Mouse (Mus musculus) liver, postnatal 0 days (tissue): ENCODE measurements around the gene Dpysl5. TPM values are rescaled to one million over a fixed set of nuclear protein-coding genes. Genes with fewer than 3 reads are reported as not detected.
A peak's percentile ranks its signal among the peaks of the same experiment; 100 is the strongest.

Experiments
- ATAC-seq: fragments of 200-750 bp; cut with Nextera tagmentation; 2 replicates; pipeline ENCODE4 v1.8.0; 2017; ENCODE audit warnings: mild to moderate bottlenecking, moderate library complexity
- DNase-seq: peaks from one replicate; pipeline ENCODE4 v3.0.0-alpha.2; 2016
- H3K27ac ChIP-seq: fragments of 300-500 bp; sonication (generic); 2 replicates; pipeline ENCODE4 v1.5.1; 2014; ENCODE audit warnings: antibody characterized with exemption, moderate library complexity, mild to moderate bottlenecking, low read depth
- H3K27me3 ChIP-seq: fragments of 300-500 bp; sonication (generic); 2 replicates; pipeline ENCODE4 v1.6.1; 2014; ENCODE audit warnings: low read length, control low read depth, mixed read lengths; ENCODE audit not compliant: insufficient read depth
- H3K36me3 ChIP-seq: fragments of 300-500 bp; sonication (generic); replicated peaks from 2 replicates; pipeline ENCODE4 v1.6.1; 2014; ENCODE audit warnings: mild to moderate bottlenecking, control low read depth, low read length, moderate library complexity, mixed read lengths; ENCODE audit not compliant: insufficient read depth
- H3K4me1 ChIP-seq: fragments of 300-500 bp; sonication (generic); 2 replicates; pipeline ENCODE4 v1.6.1; 2014; ENCODE audit warnings: antibody characterized with exemption, mild to moderate bottlenecking, control low read depth; ENCODE audit not compliant: insufficient read depth
- H3K4me2 ChIP-seq: fragments of 300-500 bp; sonication (generic); 2 replicates; pipeline ENCODE4 v1.6.1; 2014; ENCODE audit warnings: low read depth, mild to moderate bottlenecking, low read length, moderate library complexity, mixed read lengths
- H3K4me3 ChIP-seq: fragments of 300-500 bp; sonication (generic); 2 replicates; pipeline ENCODE4 v1.5.1; 2014; ENCODE audit warnings: low read depth, low read length
- H3K9ac ChIP-seq: fragments of 300-500 bp; sonication (generic); replicated peaks from 2 replicates; pipeline ENCODE4 v1.6.1; 2014; ENCODE audit warnings: mild to moderate bottlenecking, moderate library complexity
- H3K9me3 ChIP-seq: fragments of 300-500 bp; sonication (generic); 2 replicates; pipeline ENCODE4 v1.6.1; 2016; ENCODE audit warnings: mild to moderate bottlenecking, control low read depth, low read length, mixed read lengths
- CTCF ChIP-seq: sonication (generic); IDR thresholded peaks from 2 replicates; pipeline ENCODE4 v1.5.1; 2016; ENCODE audit warnings: antibody characterized with exemption, low read depth
- EP300 ChIP-seq: IDR thresholded peaks from 2 replicates; pipeline ENCODE4 v1.6.1; 2016; ENCODE audit warnings: antibody characterized with exemption, low read depth, mild to moderate bottlenecking
- WGBS: fragments of 180-500 bp; shearing (Covaris S2); extraction: QIAGEN DNeasy Blood & Tissue Kit; methylation state at CpG from one replicate; pipeline ENCODE4 v1.1.7; 2014; ENCODE audit not compliant: insufficient replicate concordance; 5-methylcytosine and 5-hydroxymethylcytosine counted together
- polyA plus RNA-seq: library from polyadenylated mRNA; unstranded; fragments of >200 nt; fragmentation: Nextera tagmentation; extraction: Ambion mirVana; gene quantifications from 2 replicates; pipeline ENCODE4 v1.2.1, GENCODE M21; 2015

Dpysl5 gene
- polyA plus RNA-seq, 1 experiment from 2014 or later, result 0.05 TPM

GRCm38 (mm10) chr5:30833416-30833815, 122.1 kb downstream of the Dpysl5 start:
- no peaks in the 10 kb centered on the region for H3K9me3 ChIP-seq
- TF ChIP-seq CTCF (no peak), EP300 (no peak)
- ATAC-seq (peak; percentile 94), DNase-seq (peak; percentile 21)
- WGBS, result 75% methylated on average over 3 of the region's 3 CpGs
- H3K9ac ChIP-seq, result no peak overlapping the region
- no peaks in the 10 kb centered on the region for H3K36me3 ChIP-seq
- H3K4me1 ChIP-seq, result 0 out of 2 replicates have a peak, but pooled peaks cover 4% of the 10 kb centered on the region
- H3K27ac ChIP-seq, result peak overlapping the region; percentile 72
- H3K4me2 ChIP-seq, result no peak overlapping the region
- no peaks in the 10 kb centered on the region for H3K27me3 ChIP-seq
- no peak overlapping the region for H3K4me3 ChIP-seq

- peak; percentile 79; the same call in 1 of the 2 replicates for ATAC-seq
- TF ChIP-seq EP300 (no peak), CTCF (no peak)
- H3K4me3 ChIP-seq, result no peak overlapping the region
- H3K27me3 ChIP-seq, result no peaks in the 10 kb centered on the region
- DNase-seq, result peak; percentile 64
- WGBS, result 59% methylated on average over 2 of the region's 2 CpGs
- no peak overlapping the region for H3K4me2 ChIP-seq
- H3K9ac ChIP-seq, result no peak overlapping the region
- peak overlapping the region; percentile 29; the same call in 1 of the 2 replicates for H3K27ac ChIP-seq
- H3K9me3 ChIP-seq, result no peaks in the 10 kb centered on the region
- no peaks in the 10 kb centered on the region for H3K36me3 ChIP-seq
- H3K4me1 ChIP-seq, result 0 out of 2 replicates have a peak, but pooled peaks cover 3% of the 10 kb centered on the region
These were observed 128.4 kb downstream of the Dpysl5 start for GRCm38 (mm10) chr5:30839731-30840130.

GRCm38 (mm10) chr5:30841896-30842295, 130.5 kb downstream of the Dpysl5 start:
- no peak overlapping the region for H3K9ac ChIP-seq
- no peak overlapping the region for H3K4me2 ChIP-seq
- no peak for DNase-seq
- no peak overlapping the region for H3K4me3 ChIP-seq
- 49% methylated on average over 3 of the region's 3 CpGs for WGBS
- 0 out of 2 replicates have a peak, but pooled peaks cover 3% of the 10 kb centered on the region for H3K4me1 ChIP-seq
- TF ChIP-seq EP300, result no peak
- TF ChIP-seq CTCF, result no peak
- ATAC-seq, result no peak
- H3K9me3 ChIP-seq, result no peaks in the 10 kb centered on the region
- no peaks in the 10 kb centered on the region for H3K36me3 ChIP-seq
- H3K27me3 ChIP-seq, result no peaks in the 10 kb centered on the region
- no peak overlapping the region for H3K27ac ChIP-seq

Other genes starting within 250 kb of the Dpysl5 start
- not detected in 2 replicates for gene Otof, start 249.6 kb upstream of the Dpysl5 start, polyA plus RNA-seq
- not detected in 2 replicates for gene 1700001C02Rik, start 245.5 kb upstream of the Dpysl5 start, polyA plus RNA-seq
- not detected in 2 replicates for gene Cib4, start 165.7 kb upstream of the Dpysl5 start, polyA plus RNA-seq
- 0.26 and 0.46 TPM in 2 replicates for gene Kcnk3, start 123.4 kb upstream of the Dpysl5 start, polyA plus RNA-seq
- 13.8 and 14.2 TPM in 2 replicates for gene Slc35f6, start 63.6 kb upstream of the Dpysl5 start, polyA plus RNA-seq
- gene Cenpa, start 44.8 kb upstream of the Dpysl5 start, polyA plus RNA-seq, result 135 and 145 TPM in 2 replicates
- 7.4 and 8.0 TPM in 2 replicates for gene Mapre3, start 103.1 kb downstream of the Dpysl5 start, polyA plus RNA-seq
- gene Tmem214, start 156.4 kb downstream of the Dpysl5 start, polyA plus RNA-seq, result 32.1 and 33.0 TPM in 2 replicates
- gene Agbl5, start 177.1 kb downstream of the Dpysl5 start, polyA plus RNA-seq, result 3.1 and 3.2 TPM in 2 replicates
- 263 and 277 TPM in 2 replicates for gene Ost4, start 196.2 kb downstream of the Dpysl5 start, polyA plus RNA-seq
- 25.3 and 30.9 TPM in 2 replicates for gene Emilin1, start 201.8 kb downstream of the Dpysl5 start, polyA plus RNA-seq
- gene Khk, start 209.9 kb downstream of the Dpysl5 start, polyA plus RNA-seq, result 56.9 and 57.7 TPM in 2 replicates
- 18.7 and 22.8 TPM in 2 replicates for gene Cgref1, start 234.0 kb downstream of the Dpysl5 start, polyA plus RNA-seq
- 79.2 and 80.6 TPM in 2 replicates for gene Preb, start 248.8 kb downstream of the Dpysl5 start, polyA plus RNA-seq